Mouse (Mus musculus): ENCODE results near the gene Zfhx3. TPM values are rescaled to one million over a fixed set of nuclear protein-coding genes. Genes with fewer than 3 reads are reported as not detected.

Gene Zfhx3
- total and polyA plus RNA-seq, 2 experiments from 2014 or later, result 14.9 to 15.3 TPM

DNA sequence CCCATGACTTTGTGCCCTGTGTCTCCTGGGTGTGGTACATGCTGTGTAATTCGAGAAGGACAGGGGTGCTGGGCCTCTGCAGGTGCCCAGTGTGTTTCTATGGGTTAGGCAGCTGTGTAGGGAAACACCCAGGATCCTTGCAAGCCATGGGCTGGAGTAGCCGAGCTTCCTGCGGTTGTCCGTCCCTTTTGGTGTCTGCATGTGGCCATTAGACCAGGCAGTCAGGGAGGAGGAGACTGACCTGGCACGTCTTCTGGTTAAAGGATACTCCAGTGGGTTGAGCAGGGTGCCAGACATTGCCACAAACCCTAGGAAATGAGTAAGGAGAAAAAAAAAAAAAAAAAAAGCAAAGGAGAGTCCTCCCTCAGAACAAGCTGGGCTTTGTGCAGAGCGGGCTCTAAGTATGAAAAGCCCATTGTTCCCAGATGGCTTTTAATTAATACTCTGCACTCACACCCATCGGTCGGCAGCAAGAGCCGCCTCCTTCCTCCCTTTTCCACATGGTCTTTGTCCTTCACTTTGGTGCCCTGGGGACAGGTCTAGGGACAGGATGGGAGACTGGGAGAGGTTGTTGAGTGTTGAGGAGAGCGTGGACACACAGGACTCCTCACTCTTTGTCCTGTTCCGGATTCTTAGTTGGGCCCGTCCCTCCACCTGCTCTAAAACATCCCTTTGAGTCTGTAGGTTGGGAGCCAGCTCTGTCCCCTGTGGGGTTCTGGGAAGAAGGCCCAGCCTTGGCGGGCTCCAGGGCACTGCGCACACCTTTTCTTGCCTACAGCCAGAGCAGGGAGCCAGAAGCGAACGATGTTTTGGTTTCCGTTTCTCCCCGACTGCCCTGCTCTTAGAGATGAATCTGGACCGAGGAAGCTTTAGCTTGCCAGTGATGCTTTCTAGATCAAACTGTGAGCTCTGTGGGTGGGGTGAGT is 813.2 kb downstream of the Zfhx3 start:
- Histone ChIP-seq H3K4me3 (ENCODE audit: low read length) (no peak overlapping the region), H3K9me3 (ENCODE audit: low read length) (no peaks in the 10 kb centered on the region), H3K27me3 (ENCODE audit: insufficient read depth, low read length) (no peaks in the 10 kb centered on the region), H3K36me3 (ENCODE audit: insufficient read depth, low read length) (no peaks in the 10 kb centered on the region), H3K9ac (replicated peaks; ENCODE audit: low read length) (no peak overlapping the region), H3K27ac (peak overlapping the region; percentile 37), H3K4me2 (ENCODE audit: low read depth, low read length) (peak overlapping the region; percentile 26; the same call in 1 of the 2 replicates), H3K4me1 (ENCODE audit: insufficient read depth, low read length) (peaks cover 21% of the 10 kb centered on the region)
- TF ChIP-seq CTCF (IDR thresholded peaks at IDR 0.05; ENCODE audit: low read depth), result no peak
- DNase-seq (ENCODE audit: low spot score) (peak; percentile 49), ATAC-seq (peak; percentile 81)
- 40% methylated on average over 19 of the region's 19 CpGs for WGBS

DNA sequence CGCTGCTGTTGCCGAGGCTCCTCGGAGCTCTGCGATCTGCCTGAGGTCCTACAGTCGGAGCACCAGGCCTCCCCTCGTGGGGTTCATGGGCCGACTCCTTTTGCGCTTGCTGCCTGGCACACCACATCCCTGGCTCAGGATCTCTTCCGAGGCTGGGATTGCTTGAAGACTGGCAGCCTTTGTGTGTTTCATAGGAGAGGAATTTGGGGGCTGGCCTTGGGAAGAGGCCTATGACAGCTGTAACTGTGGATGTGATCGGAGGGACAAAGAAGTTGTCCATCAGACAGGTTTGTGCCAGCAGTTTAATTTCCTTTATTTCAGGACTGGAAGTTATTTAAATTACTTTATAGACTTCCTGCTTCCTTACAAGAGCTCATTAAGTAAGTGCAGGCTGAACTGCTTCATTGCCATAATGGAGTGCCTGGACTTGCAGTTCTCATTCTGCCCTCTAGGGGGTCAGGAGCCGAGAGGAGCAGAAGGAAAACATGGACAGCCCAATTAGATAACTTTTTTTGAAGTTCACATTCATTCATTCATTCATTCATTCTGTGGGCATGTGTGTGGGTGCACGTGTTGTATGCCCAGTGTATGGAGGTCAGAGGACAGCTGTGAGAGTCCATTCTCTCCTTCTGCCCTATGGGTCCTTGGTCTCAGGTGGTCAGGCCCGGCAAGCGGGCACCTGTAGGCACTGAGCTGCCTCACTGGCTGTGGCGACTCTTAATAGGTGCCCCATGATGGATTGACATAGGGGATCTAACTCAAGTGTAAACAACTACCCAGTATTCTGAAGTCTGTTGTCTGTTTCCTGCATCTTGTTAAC is 817.3 kb downstream of the Zfhx3 start:
- ATAC-seq (peak; percentile 38), DNase-seq (ENCODE audit: low spot score) (peak; percentile 74)
- TF ChIP-seq CTCF (IDR thresholded peaks at IDR 0.05; ENCODE audit: low read depth), result peak; percentile 89
- Histone ChIP-seq H3K4me3 (ENCODE audit: low read length) (no peak overlapping the region), H3K27ac (peak overlapping the region; percentile 32; the same call in 1 of the 2 replicates), H3K4me2 (ENCODE audit: low read depth, low read length) (no peak overlapping the region), H3K9me3 (ENCODE audit: low read length) (no peaks in the 10 kb centered on the region), H3K36me3 (ENCODE audit: insufficient read depth, low read length) (no peaks in the 10 kb centered on the region), H3K4me1 (ENCODE audit: insufficient read depth, low read length) (peaks cover 20% of the 10 kb centered on the region), H3K9ac (replicated peaks; ENCODE audit: low read length) (no peak overlapping the region), H3K27me3 (ENCODE audit: insufficient read depth, low read length) (no peaks in the 10 kb centered on the region)
- WGBS, result 46% methylated on average over 15 of the region's 15 CpGs

DNA sequence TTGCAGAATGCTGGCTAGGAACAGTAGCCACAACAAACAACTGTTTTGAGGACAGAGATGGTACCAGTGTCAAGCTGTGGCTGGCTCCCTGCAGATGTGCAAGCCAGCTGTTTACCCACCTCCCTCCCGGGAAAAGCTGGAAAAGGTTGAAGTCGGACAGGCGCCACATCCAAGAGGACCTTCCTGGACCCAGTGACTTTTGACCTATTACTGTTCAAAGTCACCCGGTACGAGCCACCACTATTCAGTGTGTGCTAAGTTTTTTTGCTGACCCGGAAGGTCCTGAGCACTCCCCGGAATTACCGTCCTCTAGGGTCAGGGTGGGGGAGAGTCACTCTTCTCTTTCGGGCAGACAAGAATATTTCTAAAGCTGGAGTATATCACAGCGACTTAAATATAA is 818.3 kb downstream of the Zfhx3 start:
- Histone ChIP-seq H3K4me3 (ENCODE audit: low read length) (no peak overlapping the region), H3K9me3 (ENCODE audit: low read length) (no peaks in the 10 kb centered on the region), H3K27me3 (ENCODE audit: insufficient read depth, low read length) (no peaks in the 10 kb centered on the region), H3K9ac (replicated peaks; ENCODE audit: low read length) (no peak overlapping the region), H3K36me3 (ENCODE audit: insufficient read depth, low read length) (no peaks in the 10 kb centered on the region), H3K4me2 (ENCODE audit: low read depth, low read length) (no peak overlapping the region), H3K27ac (no peak overlapping the region), H3K4me1 (ENCODE audit: insufficient read depth, low read length) (peaks cover 9% of the 10 kb centered on the region; the same call in 1 of the 2 replicates)
- DNase-seq (ENCODE audit: low spot score) (no peak), ATAC-seq (no peak)
- no peak for TF ChIP-seq CTCF (IDR thresholded peaks at IDR 0.05; ENCODE audit: low read depth)
- WGBS, result 71% methylated on average over 10 of the region's 10 CpGs

DNA sequence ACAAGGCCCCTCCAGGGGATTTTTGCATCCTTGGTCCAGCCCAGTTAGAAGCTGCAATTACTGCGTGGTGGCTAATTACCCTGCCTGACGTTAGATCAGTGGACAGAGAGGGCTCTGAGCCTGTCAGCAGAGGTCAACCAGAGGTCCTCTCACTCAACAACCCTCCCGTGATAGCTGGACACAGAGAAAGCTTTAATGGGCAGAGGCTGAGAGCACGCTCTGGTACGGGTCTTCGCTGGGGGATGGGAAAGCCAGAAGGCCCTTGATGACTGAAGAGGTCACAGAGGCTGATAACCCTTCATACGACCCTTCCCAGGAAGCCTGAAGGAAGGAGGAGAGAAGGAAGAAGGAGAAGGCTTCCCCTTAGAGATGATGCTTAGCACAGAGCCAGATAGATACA is 820.1 kb downstream of the Zfhx3 start:
- Histone ChIP-seq H3K4me2 (ENCODE audit: low read depth, low read length) (no peak overlapping the region), H3K27me3 (ENCODE audit: insufficient read depth, low read length) (no peaks in the 10 kb centered on the region), H3K27ac (no peak overlapping the region), H3K4me1 (ENCODE audit: insufficient read depth, low read length) (0 out of 2 replicates have a peak, but pooled peaks cover 4% of the 10 kb centered on the region), H3K9ac (replicated peaks; ENCODE audit: low read length) (no peak overlapping the region), H3K36me3 (ENCODE audit: insufficient read depth, low read length) (no peaks in the 10 kb centered on the region), H3K4me3 (ENCODE audit: low read length) (no peak overlapping the region), H3K9me3 (ENCODE audit: low read length) (no peaks in the 10 kb centered on the region)
- no peak for ATAC-seq
- TF ChIP-seq CTCF (IDR thresholded peaks at IDR 0.05; ENCODE audit: low read depth), result no peak
- 32% methylated on average over 7 of the region's 7 CpGs for WGBS
- DNase-seq (ENCODE audit: low spot score), result no peak

DNA sequence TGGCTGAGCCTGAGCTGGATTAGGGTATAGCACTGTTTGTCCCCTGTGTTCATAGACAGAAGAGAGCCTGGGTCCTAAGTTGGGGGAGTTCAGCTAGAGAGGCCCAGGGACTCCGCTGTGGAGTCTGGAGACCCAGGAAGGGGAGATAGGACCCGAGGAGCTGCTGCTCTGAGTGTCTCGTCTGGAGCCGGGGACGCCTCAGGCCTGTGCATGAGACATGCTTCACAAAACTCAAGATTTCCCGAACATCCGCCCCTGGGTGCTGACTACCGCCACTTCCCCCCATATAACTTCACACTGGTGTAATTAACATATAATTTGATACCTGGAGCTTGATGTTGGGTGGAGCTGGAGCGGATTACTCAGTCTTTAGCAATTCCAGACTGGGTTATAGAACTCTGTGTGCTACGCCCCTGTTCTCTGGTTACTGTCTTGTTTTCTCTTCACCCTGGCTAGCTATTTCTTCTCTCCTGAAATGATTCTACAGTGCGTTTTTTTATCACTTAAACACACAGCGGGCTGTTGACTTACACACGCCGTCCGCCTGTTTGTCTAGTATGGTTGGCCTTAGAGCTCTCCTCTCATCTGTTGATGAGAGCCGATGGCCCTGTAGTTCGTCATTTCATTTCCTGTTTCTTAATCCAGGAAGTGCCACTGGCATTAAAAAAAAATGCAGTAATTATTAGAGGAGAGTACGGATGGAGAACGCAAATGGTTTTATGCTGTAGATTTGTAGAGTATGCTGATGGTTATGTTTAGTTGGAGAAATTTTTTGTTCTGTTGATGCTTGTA is 822.2 kb downstream of the Zfhx3 start:
- ATAC-seq, result no peak
- 83% methylated on average over 19 of the region's 19 CpGs for WGBS
- no peak overlapping the region for H3K27ac ChIP-seq

DNA sequence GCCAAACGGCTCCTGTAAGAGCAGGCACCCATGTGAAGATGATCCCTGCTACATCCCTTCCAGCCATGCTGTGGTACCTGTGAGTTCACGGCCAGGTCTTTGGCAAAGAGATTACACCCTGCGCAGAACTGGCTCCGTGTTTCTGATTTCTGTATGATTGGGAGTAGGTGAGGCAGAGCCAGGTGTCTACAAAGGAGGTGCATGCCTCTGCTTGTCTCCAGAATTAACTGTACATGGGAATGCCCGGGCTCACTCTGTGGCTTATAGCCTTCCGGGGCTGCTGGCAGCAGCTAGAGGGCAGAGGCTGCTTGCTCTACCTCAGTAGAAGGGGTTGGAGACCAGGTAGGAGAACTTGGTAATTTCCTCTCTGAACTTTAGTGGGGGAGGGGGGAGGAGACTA is 823.7 kb downstream of the Zfhx3 start:
- H3K4me3 ChIP-seq (ENCODE audit: low read length), result no peak overlapping the region
- DNase-seq (ENCODE audit: low spot score), result no peak
- ATAC-seq, result no peak
- 79% methylated on average over 6 of the region's 6 CpGs for WGBS
- no peaks in the 10 kb centered on the region for H3K4me1 ChIP-seq (ENCODE audit: insufficient read depth, low read length)
- no peak overlapping the region for H3K27ac ChIP-seq
- no peaks in the 10 kb centered on the region for H3K9me3 ChIP-seq (ENCODE audit: low read length)
- TF ChIP-seq CTCF (IDR thresholded peaks at IDR 0.05; ENCODE audit: low read depth), result no peak
- no peak overlapping the region for H3K4me2 ChIP-seq (ENCODE audit: low read depth, low read length)
- no peaks in the 10 kb centered on the region for H3K27me3 ChIP-seq (ENCODE audit: insufficient read depth, low read length)
- no peak overlapping the region for H3K9ac ChIP-seq (replicated peaks; ENCODE audit: low read length)
- H3K36me3 ChIP-seq (ENCODE audit: insufficient read depth, low read length), result no peaks in the 10 kb centered on the region

More for the DNA sequence above, 822.2 kb downstream of the Zfhx3 start:
- H3K9ac ChIP-seq (replicated peaks; ENCODE audit: low read length), result no peak overlapping the region
- TF ChIP-seq CTCF (IDR thresholded peaks at IDR 0.05; ENCODE audit: low read depth), result no peak
- no peak for DNase-seq (ENCODE audit: low spot score)
- no peak overlapping the region for H3K4me2 ChIP-seq (ENCODE audit: low read depth, low read length)
- no peaks in the 10 kb centered on the region for H3K4me1 ChIP-seq (ENCODE audit: insufficient read depth, low read length)
- no peaks in the 10 kb centered on the region for H3K36me3 ChIP-seq (ENCODE audit: insufficient read depth, low read length)
- no peak overlapping the region for H3K4me3 ChIP-seq (ENCODE audit: low read length)
- no peaks in the 10 kb centered on the region for H3K9me3 ChIP-seq (ENCODE audit: low read length)
- no peaks in the 10 kb centered on the region for H3K27me3 ChIP-seq (ENCODE audit: insufficient read depth, low read length)

All from hindbrain, postnatal 0 days (tissue).